Mouse (Mus musculus): ENCODE measurements around the gene Olfr497.

The Olfr497 gene

DNA sequence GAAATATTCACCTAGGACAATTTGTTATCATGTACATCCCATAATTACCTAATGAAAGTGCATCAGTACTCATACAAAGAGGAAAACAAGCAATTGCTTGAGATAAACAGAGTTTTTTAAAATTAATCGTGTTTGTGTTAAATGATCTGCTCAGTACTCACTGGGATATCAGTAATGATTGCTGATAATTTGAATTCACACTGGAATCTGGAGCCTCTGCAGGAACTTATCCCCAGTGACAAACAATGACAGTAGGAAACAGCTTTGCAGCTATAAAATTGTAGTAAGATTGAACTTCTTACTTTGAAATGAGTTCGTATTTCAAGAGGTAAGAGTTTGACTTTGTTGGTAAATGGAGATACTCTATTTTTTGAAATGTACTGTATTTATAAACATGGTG is at the start of gene Olfr497:
Gene Olfr497 (plus strand): TSS at position 301 of the 400 bp plus-strand sequence.
- DNase-seq (ENCODE audit: low spot score in 2 of 2) = no peak

DNA sequence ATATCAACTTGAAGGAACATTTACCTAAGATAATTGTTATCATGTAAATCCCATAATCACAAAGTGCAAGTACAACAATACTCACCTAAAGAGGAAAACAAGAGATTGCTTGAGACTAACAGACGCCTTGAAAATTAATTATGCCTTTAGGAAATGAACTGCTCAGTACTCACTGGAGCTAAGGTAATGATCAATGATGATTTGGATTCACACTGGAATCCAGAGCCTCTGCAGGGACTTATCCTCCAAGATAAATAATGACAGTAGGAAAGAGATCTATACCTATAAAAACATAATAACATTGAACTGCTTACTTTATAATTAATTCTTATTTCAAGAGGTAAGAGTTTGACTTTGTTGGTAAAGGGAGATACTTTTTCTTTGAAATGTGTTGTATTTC is 27.4 kb upstream of the Olfr497 start, which contains the start of gene Olfr495:
Gene Olfr495 (plus strand): TSS at position 301 of the 400 bp plus-strand sequence.
- DNase-seq (ENCODE audit: low spot score in 2 of 2) = no peak

DNA sequence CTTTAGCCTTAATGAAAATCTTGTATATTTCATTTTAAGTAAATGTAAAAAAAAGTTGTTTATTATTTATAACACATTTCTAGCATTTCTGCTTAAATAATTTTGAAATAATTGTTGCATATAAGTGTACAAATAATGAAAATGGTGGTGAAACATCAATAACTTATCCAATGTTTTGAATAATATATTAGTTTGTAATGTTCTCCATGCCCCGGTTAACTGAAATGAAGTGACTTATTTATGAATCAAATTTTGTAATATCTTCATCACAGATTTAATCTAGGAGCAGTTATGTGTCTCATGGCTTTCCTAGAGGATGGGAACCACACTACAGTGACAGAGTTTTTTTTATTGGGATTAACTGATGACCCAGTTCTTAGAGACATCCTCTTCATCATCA is 44.8 kb downstream of the Olfr497 start, which contains the start of gene Olfr498:
Gene Olfr498 (plus strand): TSS at position 301 of the 400 bp plus-strand sequence.
- no peak for DNase-seq (ENCODE audit: low spot score in 2 of 2)
